Mouse (Mus musculus) kidney, postnatal 14 days (tissue): ENCODE data around the gene Ano10.
A peak's percentile ranks its signal among the peaks of the same experiment; 100 is the strongest.
"Not testable (repeated sequence)": the region's sequence is repeated elsewhere in the genome, so short reads cannot be mapped to it uniquely, and the experiment has no call there.

ENCODE experiments used
- DNase-seq: peaks from one replicate; pipeline ENCODE4 v3.0.0; 2022; ENCODE audit warnings: mixed read lengths

Ano10 gene

GRCm38 (mm10) chr9:122195042-122195682, 99.1 kb downstream of the Ano10 start:
- DNase-seq, result peak; percentile 76

GRCm38 (mm10) chr9:122193823-122194222, 100.4 kb downstream of the Ano10 start:
- DNase-seq, result no peak

GRCm38 (mm10) chr9:122193361-122193760, 100.9 kb downstream of the Ano10 start:
- DNase-seq, result no peak

GRCm38 (mm10) chr9:122188724-122189123, 105.5 kb downstream of the Ano10 start:
- no peak for DNase-seq

- DNase-seq, result no peak
These were observed 106.7 kb downstream of the Ano10 start for GRCm38 (mm10) chr9:122187451-122187921.

- DNase-seq, result no peak
These were observed 107.5 kb downstream of the Ano10 start for GRCm38 (mm10) chr9:122186643-122187226.

GRCm38 (mm10) chr9:122185953-122186352, 108.3 kb downstream of the Ano10 start:
- DNase-seq, result no peak

GRCm38 (mm10) chr9:122185061-122185460, 109.2 kb downstream of the Ano10 start:
- peak; percentile 88 for DNase-seq

GRCm38 (mm10) chr9:122184329-122184728, 109.9 kb downstream of the Ano10 start:
- DNase-seq, result no peak

- no peak for DNase-seq
These were observed 111.1 kb downstream of the Ano10 start for GRCm38 (mm10) chr9:122183074-122183473.

- no peak for DNase-seq
These were observed 114.1 kb downstream of the Ano10 start for GRCm38 (mm10) chr9:122180105-122180504.

- DNase-seq, result no peak
These were observed 115.8 kb downstream of the Ano10 start for GRCm38 (mm10) chr9:122178427-122178826.

GRCm38 (mm10) chr9:122177256-122178220, 116.7 kb downstream of the Ano10 start:
- DNase-seq, result peak; percentile 42

- DNase-seq, result no peak
These were observed 119.5 kb downstream of the Ano10 start for GRCm38 (mm10) chr9:122174723-122175122.

GRCm38 (mm10) chr9:122173405-122174233, 120.6 kb downstream of the Ano10 start:
- DNase-seq, result peak; percentile 79

GRCm38 (mm10) chr9:122172612-122173186, 121.5 kb downstream of the Ano10 start:
- no peak for DNase-seq

- DNase-seq, result no peak
These were observed 124.3 kb downstream of the Ano10 start for GRCm38 (mm10) chr9:122169901-122170300.

GRCm38 (mm10) chr9:122167719-122168118, 126.5 kb downstream of the Ano10 start:
- DNase-seq, result not testable (repeated sequence)

GRCm38 (mm10) chr9:122164535-122164934, 129.7 kb downstream of the Ano10 start:
- DNase-seq, result no peak

GRCm38 (mm10) chr9:122157079-122157441, 137.2 kb downstream of the Ano10 start:
- no peak for DNase-seq

- DNase-seq, result no peak
These were observed 137.7 kb downstream of the Ano10 start for GRCm38 (mm10) chr9:122156389-122157078.
